Mouse (Mus musculus) left cerebral cortex, postnatal 4 days (tissue): Measurements from ENCODE around the gene Mycl. TPM values are rescaled to one million over a fixed set of nuclear protein-coding genes. Genes with fewer than 3 reads are reported as not detected.

ENCODE experiments used
- DNase-seq: peaks from one replicate; pipeline ENCODE4 v3.0.0-alpha.2; 2022
- intact Hi-C: fragments of 180-260 bp; cut with DNase I; formaldehyde crosslinking; loops from one replicate; pipeline ENCODE4 v1.15.1; 2025
- total RNA-seq, 2 experiments: library from RNA; stranded (reverse); gene quantifications; 2 replicates each; pipeline ENCODE4 v1.2.3; 2021

The Mycl gene
- total RNA-seq, 2 experiments from 2014 or later, result 60.5 to 66.1 TPM

- DNase-seq, result no peak
- intact Hi-C loops, result no loop called here
Observed at GRCm38 (mm10) chr4:123013346-123013945, 18.0 kb downstream of the Mycl start.

- DNase-seq, result peak; percentile 18
- intact Hi-C loops, result no loop called here
Observed at GRCm38 (mm10) chr4:123013949-123014406, 18.5 kb downstream of the Mycl start.

GRCm38 (mm10) chr4:123014501-123015282 is 19.2 kb downstream of the Mycl start:
- DNase-seq, result peak; percentile 25
- intact Hi-C loops, result no loop called here

- intact Hi-C loops, result no loop called here
- peak; percentile 96 for DNase-seq
Observed at GRCm38 (mm10) chr4:123016451-123016957, 21.1 kb downstream of the Mycl start, which contains the start of gene Trit1. Gene Trit1, plus strand, starts transcription at chr4:123016597.

- intact Hi-C loops, result no loop called here
- DNase-seq, result no peak
Observed at GRCm38 (mm10) chr4:123021591-123021990, 26.1 kb downstream of the Mycl start.

- no peak for DNase-seq
- intact Hi-C loops, result no loop called here
Observed at GRCm38 (mm10) chr4:123022896-123023295, 27.4 kb downstream of the Mycl start.

GRCm38 (mm10) chr4:123025418-123025817 is 30.0 kb downstream of the Mycl start:
- intact Hi-C loops, result no loop called here

GRCm38 (mm10) chr4:123026161-123026560 is 30.7 kb downstream of the Mycl start:
- no peak for DNase-seq
- intact Hi-C loops, result no loop called here

More at GRCm38 (mm10) chr4:123025418-123025817, 30.0 kb downstream of the Mycl start:
- DNase-seq, result no peak

- DNase-seq, result no peak
- intact Hi-C loops, result no loop called here
Observed at GRCm38 (mm10) chr4:123026597-123026996, 31.1 kb downstream of the Mycl start.

- intact Hi-C loops, result no loop called here
- DNase-seq, result no peak
Observed at GRCm38 (mm10) chr4:123034841-123035240, 39.4 kb downstream of the Mycl start.

- DNase-seq, result no peak
- intact Hi-C loops, result no loop called here
Observed at GRCm38 (mm10) chr4:123035636-123036035, 40.2 kb downstream of the Mycl start.

- DNase-seq, result no peak
- intact Hi-C loops, result no loop called here
Observed at GRCm38 (mm10) chr4:123036710-123037109, 41.3 kb downstream of the Mycl start.

- intact Hi-C loops, result no loop called here
- no peak for DNase-seq
Observed at GRCm38 (mm10) chr4:123041131-123041530, 45.7 kb downstream of the Mycl start.

- intact Hi-C loops, result no loop called here
- no peak for DNase-seq
Observed at GRCm38 (mm10) chr4:123043858-123044257, 48.4 kb downstream of the Mycl start.

- intact Hi-C loops, result no loop called here
- DNase-seq, result no peak
Observed at GRCm38 (mm10) chr4:123044842-123045241, 49.4 kb downstream of the Mycl start.

- no peak for DNase-seq
- intact Hi-C loops, result no loop called here
Observed at GRCm38 (mm10) chr4:123046300-123046699, 50.8 kb downstream of the Mycl start.

GRCm38 (mm10) chr4:123050681-123051211 is 55.3 kb downstream of the Mycl start:
- intact Hi-C loops, result no loop called here
- peak; percentile 97 for DNase-seq
